Comparison of ENCODE assay signal across 35 mouse cellular contexts in the genomic region with DNA sequence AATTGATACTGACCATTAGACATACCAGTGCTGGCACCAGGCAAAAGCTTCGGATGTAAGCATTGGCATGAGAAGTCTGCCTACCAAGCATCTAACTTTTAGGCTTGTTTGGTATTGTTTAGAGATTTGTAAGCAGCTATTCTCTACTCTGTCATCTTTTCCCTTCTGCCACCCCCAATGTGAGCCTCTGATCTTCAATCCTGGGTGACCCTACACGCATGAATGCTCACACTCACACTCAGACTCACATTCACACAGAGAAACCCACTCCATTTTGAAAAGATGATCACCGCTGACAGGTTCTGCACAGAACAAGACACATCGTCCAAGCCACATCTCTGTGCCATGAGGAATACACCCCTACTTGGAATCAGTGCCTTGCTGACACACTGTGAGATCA.
"Had no signal": no experiment of that assay in that cellular context is flagged by ENCODE, and none has a peak within 500 bp of the region (broad histone marks: within the 10 kb centered on the region; RNA-seq: fewer than 3 reads in every experiment).

No protein-coding gene starts in this region.

- ATAC-seq: hindbrain, embryonic 16.5 days; hindbrain, postnatal 0 days; inflammation-experienced regulatory T-cells, adult 6 months; intestine, embryonic 15.5 days; intestine, embryonic 16.5 days; intestine, postnatal 0 days had no signal

- H3K4me3 ChIP-seq: heart, embryonic 10.5 days; heart, embryonic 12.5 days; heart, embryonic 13.5 days; heart, embryonic 15.5 days; hindbrain, embryonic 10.5 days; hindbrain, embryonic 12.5 days; hindbrain, embryonic 13.5 days; hindbrain, embryonic 15.5 days; intestine, embryonic 15.5 days; kidney, embryonic 15.5 days; layer of hippocampus, adult 2 months had no signal

- DNase-seq: heart, postnatal 10 days; heart, postnatal 14 days; heart, postnatal 36 days; heart, postnatal 4 days; kidney, adult 11 months; kidney, adult 18-20 months; kidney, adult 2 months; kidney, adult 8-10 months; kidney, adult 9 months; kidney, postnatal 10 days; kidney, postnatal 14 days; kidney, postnatal 25 days; kidney, postnatal 36 days; kidney, postnatal 4 days; layer of hippocampus, adult 9-11 months; layer of hippocampus, postnatal 36 days had no signal

- H3K27ac ChIP-seq: heart, embryonic 10.5 days; heart, embryonic 13.5 days; heart, embryonic 15.5 days; hindbrain, embryonic 10.5 days; hindbrain, embryonic 12.5 days; hindbrain, embryonic 13.5 days; hindbrain, embryonic 14.5 days; hindbrain, embryonic 15.5 days; hindbrain, postnatal 0 days; intestine, embryonic 15.5 days; kidney, embryonic 15.5 days; kidney, postnatal 0 days; layer of hippocampus, adult 2 months had no signal

- H3K9me3 ChIP-seq: heart, embryonic 10.5 days; heart, embryonic 12.5 days; heart, embryonic 13.5 days; heart, embryonic 15.5 days; hindbrain, embryonic 10.5 days; hindbrain, embryonic 12.5 days; hindbrain, embryonic 13.5 days; hindbrain, embryonic 15.5 days; intestine, embryonic 15.5 days; kidney, embryonic 15.5 days had no signal

- H3K4me2 ChIP-seq: heart, embryonic 11.5 days; heart, embryonic 12.5 days; heart, embryonic 13.5 days; heart, embryonic 15.5 days; hindbrain, embryonic 12.5 days; hindbrain, embryonic 13.5 days; hindbrain, embryonic 14.5 days; hindbrain, embryonic 15.5 days; intestine, embryonic 15.5 days; kidney, embryonic 15.5 days had no signal

- H3K27me3 ChIP-seq: heart, embryonic 12.5 days; heart, embryonic 13.5 days; heart, embryonic 15.5 days; hindbrain, embryonic 12.5 days; hindbrain, embryonic 13.5 days; hindbrain, embryonic 15.5 days; intestine, embryonic 15.5 days; kidney, embryonic 15.5 days had no signal

- H3K9ac ChIP-seq: heart, embryonic 12.5 days; heart, embryonic 13.5 days; heart, embryonic 15.5 days; hindbrain, embryonic 12.5 days; hindbrain, embryonic 13.5 days; hindbrain, embryonic 14.5 days; hindbrain, embryonic 15.5 days; intestine, embryonic 15.5 days; kidney, embryonic 15.5 days had no signal

- H3K36me3 ChIP-seq: heart, embryonic 10.5 days; heart, embryonic 12.5 days; heart, embryonic 13.5 days; heart, embryonic 15.5 days; hindbrain, embryonic 10.5 days; hindbrain, embryonic 12.5 days; hindbrain, embryonic 13.5 days; hindbrain, embryonic 15.5 days; intestine, embryonic 15.5 days; kidney, embryonic 15.5 days had no signal
